Mouse (Mus musculus) intestine, embryonic 14.5 days (tissue): Measurements from ENCODE around the gene Med12l. TPM values are rescaled to one million over a fixed set of nuclear protein-coding genes. Genes with fewer than 3 reads are reported as not detected.
A peak's percentile ranks its signal among the peaks of the same experiment; 100 is the strongest.

Experiments used
- ATAC-seq: fragments of 200-750 bp; cut with Nextera tagmentation; replicated peaks from 2 replicates; pipeline ENCODE4 v1.8.0; 2017; ENCODE audit warnings: low read depth, moderate number of reproducible peaks, moderate TSS enrichment, moderate library complexity; ENCODE audit not compliant: low FRiP score, low TSS enrichment
- DNase-seq: peaks from one replicate; pipeline ENCODE4 v3.0.0-alpha.2; 2018; ENCODE audit warnings: low spot score
- H3K27ac ChIP-seq: fragments of 300-500 bp; sonication (generic); 2 replicates; pipeline ENCODE4 v1.5.1; 2014; ENCODE audit warnings: low read depth, mild to moderate bottlenecking, control low read depth
- H3K27me3 ChIP-seq: fragments of 300-500 bp; sonication (generic); replicated peaks from 2 replicates; pipeline ENCODE4 v1.6.1; 2014; ENCODE audit warnings: low read length, control low read depth; ENCODE audit not compliant: control insufficient read depth, insufficient read depth
- H3K36me3 ChIP-seq: fragments of 300-500 bp; sonication (generic); 2 replicates; pipeline ENCODE4 v1.6.1; 2014; ENCODE audit warnings: low read length, control low read depth; ENCODE audit not compliant: control insufficient read depth, insufficient read depth
- H3K4me1 ChIP-seq: fragments of 300-500 bp; sonication (generic); replicated peaks from 2 replicates; pipeline ENCODE4 v1.6.1; 2014; ENCODE audit warnings: low read length, control low read depth, mixed read lengths; ENCODE audit not compliant: control insufficient read depth, insufficient read depth
- H3K4me2 ChIP-seq: fragments of 300-500 bp; sonication (generic); 2 replicates; pipeline ENCODE4 v1.6.1; 2014; ENCODE audit warnings: low read length
- H3K4me3 ChIP-seq: fragments of 300-500 bp; sonication (generic); 2 replicates; pipeline ENCODE4 v1.5.1; 2014; ENCODE audit warnings: low read depth, low read length, control low read depth, mixed read lengths
- H3K9ac ChIP-seq: fragments of 300-500 bp; sonication (generic); 2 replicates; pipeline ENCODE4 v1.6.1; 2014; ENCODE audit warnings: mild to moderate bottlenecking, low read length
- H3K9me3 ChIP-seq: fragments of 300-500 bp; sonication (generic); 2 replicates; pipeline ENCODE4 v1.6.1; 2016; ENCODE audit warnings: low read length, control low read depth; ENCODE audit not compliant: control insufficient read depth
- WGBS: fragments of 180-500 bp; shearing (Covaris S2); extraction: QIAGEN DNeasy Blood & Tissue Kit; methylation state at CpG from one replicate; pipeline ENCODE4 v1.1.7; 2014; 5-methylcytosine and 5-hydroxymethylcytosine counted together
- polyA plus RNA-seq: library from polyadenylated mRNA; unstranded; fragments of >200 nt; fragmentation: Nextera tagmentation; extraction: Ambion mirVana; gene quantifications from 2 replicates; pipeline ENCODE4 v1.2.1, GENCODE M21; 2014

The Med12l gene
- polyA plus RNA-seq, 1 experiment from 2014 or later, result 2.4 TPM

DNA sequence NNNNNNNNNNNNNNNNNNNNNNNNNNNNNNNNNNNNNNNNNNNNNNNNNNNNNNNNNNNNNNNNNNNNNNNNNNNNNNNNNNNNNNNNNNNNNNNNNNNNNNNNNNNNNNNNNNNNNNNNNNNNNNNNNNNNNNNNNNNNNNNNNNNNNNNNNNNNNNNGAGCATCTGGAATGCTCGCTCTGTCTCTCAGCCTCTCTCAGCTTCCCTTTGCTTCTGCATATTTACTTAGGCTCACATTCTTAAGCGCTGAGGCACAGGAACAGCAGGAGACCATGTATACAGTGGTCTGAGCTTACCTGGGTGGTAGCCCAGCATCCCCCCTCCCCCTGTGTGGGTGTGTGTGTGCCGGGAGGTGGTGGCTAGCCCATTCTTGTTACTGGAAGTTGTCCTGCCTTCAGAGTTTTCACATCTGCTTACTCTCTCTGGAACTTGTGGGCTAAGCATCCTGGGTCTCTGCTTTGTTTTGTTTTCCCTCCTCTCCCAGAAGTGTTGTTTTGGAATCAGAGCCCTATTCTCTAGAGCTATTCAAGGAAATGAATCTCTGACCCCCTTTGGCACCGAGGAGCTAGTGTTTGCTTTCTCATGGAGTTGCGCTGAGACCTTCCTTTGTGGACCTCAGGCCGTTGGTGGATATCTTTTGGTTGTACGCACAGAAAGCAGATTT, 115.6 kb downstream of the Med12l start:
- 0 out of 2 replicates have a peak, but pooled peaks have one; percentile 50 for ATAC-seq
- Histone ChIP-seq H3K4me2 (no peak overlapping the region), H3K4me3 (no peak overlapping the region), H3K27ac (no peak overlapping the region), H3K9ac (no peak overlapping the region), H3K9me3 (no peaks in the 10 kb centered on the region), H3K27me3 (no peaks in the 10 kb centered on the region), H3K36me3 (no peaks in the 10 kb centered on the region), H3K4me1 (peaks cover 12% of the 10 kb centered on the region)
- WGBS, result 36% methylated on average over 7 of the region's 7 CpGs
- DNase-seq, result no peak

- no peaks in the 10 kb centered on the region for H3K36me3 ChIP-seq
- no peak for ATAC-seq
- H3K27ac ChIP-seq, result no peak overlapping the region
- H3K9ac ChIP-seq, result no peak overlapping the region
- H3K4me3 ChIP-seq, result no peak overlapping the region
- H3K4me1 ChIP-seq, result peaks cover 14% of the 10 kb centered on the region
- DNase-seq, result no peak
- 71% methylated on average over 7 of the region's 7 CpGs for WGBS
- no peaks in the 10 kb centered on the region for H3K27me3 ChIP-seq
- H3K9me3 ChIP-seq, result no peaks in the 10 kb centered on the region
- H3K4me2 ChIP-seq, result no peak overlapping the region
Measured at GRCm38 (mm10) chr3:59121780-59122449, 116.3 kb downstream of the Med12l start.

GRCm38 (mm10) chr3:59125022-59125421, 119.4 kb downstream of the Med12l start:
- DNase-seq, result no peak
- H3K27ac ChIP-seq, result no peak overlapping the region
- no peak overlapping the region for H3K4me3 ChIP-seq
- no peaks in the 10 kb centered on the region for H3K9me3 ChIP-seq
- peaks cover 14% of the 10 kb centered on the region for H3K4me1 ChIP-seq
- ATAC-seq, result no peak
- H3K36me3 ChIP-seq, result no peaks in the 10 kb centered on the region
- no peaks in the 10 kb centered on the region for H3K27me3 ChIP-seq
- no peak overlapping the region for H3K9ac ChIP-seq
- WGBS, result 50% methylated on average over 5 of the region's 5 CpGs
- H3K4me2 ChIP-seq, result no peak overlapping the region

- no peaks in the 10 kb centered on the region for H3K27me3 ChIP-seq
- H3K4me2 ChIP-seq, result no peak overlapping the region
- no peak overlapping the region for H3K27ac ChIP-seq
- H3K4me3 ChIP-seq, result no peak overlapping the region
- H3K4me1 ChIP-seq, result peaks cover 14% of the 10 kb centered on the region
- no peak overlapping the region for H3K9ac ChIP-seq
- DNase-seq (no peak), ATAC-seq (0 out of 2 replicates have a peak, but pooled peaks have one; percentile 39)
- WGBS, result 17% methylated on average over 7 of the region's 7 CpGs
- no peaks in the 10 kb centered on the region for H3K9me3 ChIP-seq
- H3K36me3 ChIP-seq, result no peaks in the 10 kb centered on the region
Measured at GRCm38 (mm10) chr3:59125783-59126555, 120.3 kb downstream of the Med12l start.

GRCm38 (mm10) chr3:59128681-59129080, 123.1 kb downstream of the Med12l start:
- no peak for DNase-seq
- WGBS, result 80% methylated on average over 20 of the region's 20 CpGs

DNA sequence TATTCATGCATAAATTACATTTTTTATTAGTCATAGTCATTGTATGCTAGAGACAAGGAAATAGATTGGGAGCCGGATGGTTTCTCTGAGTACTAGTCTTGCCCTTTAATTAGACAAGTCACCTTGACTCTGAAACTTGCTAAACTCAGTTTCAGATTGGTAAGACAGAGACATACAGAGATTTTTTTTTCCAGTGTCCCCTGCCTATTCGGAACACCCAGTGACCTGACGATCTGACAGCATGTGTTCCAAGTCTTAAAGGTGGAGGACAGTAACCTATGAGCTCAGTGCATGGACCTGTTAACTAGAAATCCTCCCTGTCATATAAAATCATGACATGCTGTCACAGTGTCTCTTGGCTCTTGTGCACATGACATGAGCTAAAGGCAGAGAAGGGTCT, 123.9 kb downstream of the Med12l start:
- H3K36me3 ChIP-seq, result no peaks in the 10 kb centered on the region
- no peak overlapping the region for H3K9ac ChIP-seq
- no peaks in the 10 kb centered on the region for H3K9me3 ChIP-seq
- no peak for DNase-seq
- no peak for ATAC-seq
- no peaks in the 10 kb centered on the region for H3K27me3 ChIP-seq
- H3K4me1 ChIP-seq, result peaks cover 10% of the 10 kb centered on the region
- peak overlapping the region; percentile 23 for H3K4me2 ChIP-seq
- WGBS, result 88% methylated on average over 3 of the region's 3 CpGs
- H3K4me3 ChIP-seq, result no peak overlapping the region
- no peak overlapping the region for H3K27ac ChIP-seq

More at GRCm38 (mm10) chr3:59128681-59129080, 123.1 kb downstream of the Med12l start:
- Histone ChIP-seq H3K27ac (no peak overlapping the region), H3K4me2 (no peak overlapping the region; the same call in 1 of the 2 replicates), H3K27me3 (no peaks in the 10 kb centered on the region), H3K4me3 (no peak overlapping the region), H3K4me1 (peaks cover 10% of the 10 kb centered on the region), H3K9me3 (no peaks in the 10 kb centered on the region), H3K36me3 (no peaks in the 10 kb centered on the region), H3K9ac (no peak overlapping the region)
- ATAC-seq, result no peak

GRCm38 (mm10) chr3:59130431-59130830, 124.8 kb downstream of the Med12l start:
- ATAC-seq (no peak), DNase-seq (no peak)
- 0 out of 2 replicates have a peak overlapping the region, but pooled peaks have one; percentile 3 for H3K27ac ChIP-seq
- no peaks in the 10 kb centered on the region for H3K9me3 ChIP-seq
- no peaks in the 10 kb centered on the region for H3K27me3 ChIP-seq
- no peaks in the 10 kb centered on the region for H3K36me3 ChIP-seq
- H3K4me2 ChIP-seq, result no peak overlapping the region; the same call in 1 of the 2 replicates
- no peak overlapping the region for H3K4me3 ChIP-seq
- no peak overlapping the region for H3K9ac ChIP-seq
- 49% methylated on average over 8 of the region's 8 CpGs for WGBS
- H3K4me1 ChIP-seq, result peaks cover 9% of the 10 kb centered on the region

- DNase-seq (no peak), ATAC-seq (no peak; the same call in 1 of the 2 replicates)
- Histone ChIP-seq H3K4me3 (no peak overlapping the region), H3K9me3 (no peaks in the 10 kb centered on the region), H3K9ac (no peak overlapping the region), H3K4me2 (no peak overlapping the region; the same call in 1 of the 2 replicates), H3K36me3 (no peaks in the 10 kb centered on the region), H3K27ac (no peak overlapping the region; the same call in 1 of the 2 replicates), H3K27me3 (no peaks in the 10 kb centered on the region), H3K4me1 (peaks cover 2% of the 10 kb centered on the region)
- 40% methylated on average over 4 of the region's 4 CpGs for WGBS
Measured at GRCm38 (mm10) chr3:59131081-59131480, 125.5 kb downstream of the Med12l start.
